Mouse (Mus musculus) hindbrain, embryonic 14.5 days (tissue): ENCODE data around the gene Supt7l. TPM values are rescaled to one million over a fixed set of nuclear protein-coding genes. Genes with fewer than 3 reads are reported as not detected.
A peak's percentile ranks its signal among the peaks of the same experiment; 100 is the strongest.

Experiments
- ATAC-seq: fragments of 200-750 bp; cut with Nextera tagmentation; 2 replicates; pipeline ENCODE4 v1.8.0; 2017; ENCODE audit warnings: moderate number of reproducible peaks, mild to moderate bottlenecking, moderate TSS enrichment, moderate library complexity; ENCODE audit not compliant: low FRiP score
- DNase-seq: peaks from one replicate; pipeline ENCODE4 v3.0.0-alpha.2; 2015; ENCODE audit warnings: low spot score
- H3K27ac ChIP-seq: fragments of 300-500 bp; sonication (generic); 2 replicates; pipeline ENCODE4 v1.5.1; 2014; ENCODE audit warnings: mild to moderate bottlenecking, moderate library complexity
- H3K27me3 ChIP-seq: fragments of 300-500 bp; sonication (generic); 2 replicates; pipeline ENCODE4 v1.6.1; 2014; ENCODE audit warnings: mild to moderate bottlenecking, low read length, mixed read lengths; ENCODE audit not compliant: control insufficient read depth, insufficient read depth
- H3K36me3 ChIP-seq: fragments of 300-500 bp; sonication (generic); replicated peaks from 2 replicates; pipeline ENCODE4 v1.6.1; 2014; ENCODE audit not compliant: control insufficient read depth, insufficient read depth
- H3K4me1 ChIP-seq: fragments of 300-500 bp; sonication (generic); replicated peaks from 2 replicates; pipeline ENCODE4 v1.6.1; 2014; ENCODE audit warnings: antibody characterized with exemption, low read length, mixed read lengths; ENCODE audit not compliant: control insufficient read depth, insufficient read depth
- H3K4me2 ChIP-seq: fragments of 300-500 bp; sonication (generic); replicated peaks from 2 replicates; pipeline ENCODE4 v1.6.1; 2014; ENCODE audit warnings: mild to moderate bottlenecking, moderate library complexity
- H3K4me3 ChIP-seq: fragments of 300-500 bp; sonication (generic); replicated peaks from 2 replicates; pipeline ENCODE4 v1.5.1; 2014; ENCODE audit warnings: mild to moderate bottlenecking, low read length
- H3K9ac ChIP-seq: fragments of 300-500 bp; sonication (generic); 2 replicates; pipeline ENCODE4 v1.6.1; 2014
- H3K9me3 ChIP-seq: fragments of 300-500 bp; sonication (generic); 2 replicates; pipeline ENCODE4 v1.6.1; 2016; ENCODE audit warnings: low read length; ENCODE audit not compliant: control insufficient read depth
- WGBS: fragments of 180-500 bp; shearing (Covaris S2); extraction: QIAGEN DNeasy Blood & Tissue Kit; methylation state at CpG from one replicate; pipeline ENCODE4 v1.1.7; 2014; 5-methylcytosine and 5-hydroxymethylcytosine counted together
- polyA plus RNA-seq: library from polyadenylated mRNA; unstranded; fragments of >200 nt; fragmentation: Nextera tagmentation; extraction: Ambion mirVana; gene quantifications from 2 replicates; pipeline ENCODE4 v1.2.1, GENCODE M21; 2014

The Supt7l gene
- polyA plus RNA-seq, 1 experiment from 2014 or later: 18.3 TPM

- peak; percentile 93 for DNase-seq
- no peaks in the 10 kb centered on the region for H3K9me3 ChIP-seq
- H3K4me2 ChIP-seq: no peak overlapping the region
- H3K9ac ChIP-seq: no peak overlapping the region
- H3K27me3 ChIP-seq: no peaks in the 10 kb centered on the region
- no peak overlapping the region for H3K27ac ChIP-seq
- H3K4me3 ChIP-seq: no peak overlapping the region
- 13% methylated on average over 6 of the region's 6 CpGs for WGBS
- peak; percentile 11; the same call in 1 of the 2 replicates for ATAC-seq
- H3K4me1 ChIP-seq: no peaks in the 10 kb centered on the region
- H3K36me3 ChIP-seq: peaks cover 20% of the 10 kb centered on the region; the same call in 1 of the 2 replicates
Observed at GRCm38 (mm10) chr5:31563496-31563895, 35.9 kb upstream of the Supt7l start.

GRCm38 (mm10) chr5:31562036-31562666 lies 34.5 kb upstream of the Supt7l start:
- 91% methylated on average over 7 of the region's 7 CpGs for WGBS
- no peak overlapping the region for H3K27ac ChIP-seq
- H3K9me3 ChIP-seq: no peaks in the 10 kb centered on the region
- no peak overlapping the region for H3K4me2 ChIP-seq
- H3K4me1 ChIP-seq: no peaks in the 10 kb centered on the region
- ATAC-seq (no peak), DNase-seq (no peak)
- H3K36me3 ChIP-seq: peaks cover 31% of the 10 kb centered on the region
- no peak overlapping the region for H3K9ac ChIP-seq
- H3K27me3 ChIP-seq: no peaks in the 10 kb centered on the region
- H3K4me3 ChIP-seq: no peak overlapping the region

DNA sequence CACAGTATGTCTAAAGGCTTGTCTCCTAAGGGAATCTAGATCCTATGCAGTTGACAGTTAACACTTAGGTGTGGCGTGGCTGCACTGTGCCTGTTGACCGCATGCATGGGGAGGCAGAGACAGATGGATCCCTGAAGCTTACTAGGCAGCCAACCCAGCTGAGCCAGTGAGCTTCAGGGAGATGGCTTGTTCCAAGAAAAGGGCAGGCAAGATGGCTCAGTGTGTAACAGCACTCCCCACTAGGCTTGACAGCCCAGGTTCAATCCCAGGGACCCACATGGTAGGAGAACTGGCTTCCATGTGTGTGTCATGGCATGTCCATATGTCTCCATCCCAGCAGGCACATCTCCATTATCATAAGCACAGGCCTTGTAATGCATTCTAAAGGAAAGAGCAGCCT lies 32.7 kb upstream of the Supt7l start:
- H3K4me2 ChIP-seq: no peak overlapping the region
- no peaks in the 10 kb centered on the region for H3K27me3 ChIP-seq
- ATAC-seq (no peak), DNase-seq (no peak)
- no peaks in the 10 kb centered on the region for H3K4me1 ChIP-seq
- H3K36me3 ChIP-seq: peaks cover 45% of the 10 kb centered on the region
- WGBS: 94% methylated on average over 2 of the region's 2 CpGs
- no peak overlapping the region for H3K27ac ChIP-seq
- no peaks in the 10 kb centered on the region for H3K9me3 ChIP-seq
- no peak overlapping the region for H3K4me3 ChIP-seq
- no peak overlapping the region for H3K9ac ChIP-seq

DNA sequence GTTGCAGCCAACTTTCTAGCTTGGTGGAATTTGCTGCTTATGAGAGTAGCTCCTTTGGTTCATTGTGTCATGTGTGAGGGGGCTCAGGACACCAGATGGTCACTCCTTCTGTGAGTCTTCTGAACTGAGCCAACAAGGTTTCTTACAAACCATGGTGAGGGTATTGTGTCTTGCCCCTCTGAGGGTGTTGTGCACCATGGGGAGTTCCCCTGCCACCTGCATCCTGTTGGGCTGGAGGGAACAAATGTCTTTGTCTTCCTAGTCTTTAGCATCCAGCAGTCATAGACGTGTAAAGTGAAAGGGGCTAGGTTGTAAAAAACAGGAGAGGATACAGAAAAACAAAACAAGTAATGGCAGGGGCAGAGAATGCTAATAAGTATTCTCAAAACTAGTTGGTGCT lies 31.8 kb upstream of the Supt7l start:
- Histone ChIP-seq H3K9me3 (no peaks in the 10 kb centered on the region), H3K4me1 (no peaks in the 10 kb centered on the region), H3K9ac (no peak overlapping the region), H3K4me3 (no peak overlapping the region), H3K4me2 (no peak overlapping the region), H3K27ac (no peak overlapping the region), H3K36me3 (peaks cover 53% of the 10 kb centered on the region), H3K27me3 (no peaks in the 10 kb centered on the region)
- 29% methylated on average over 1 of the region's 1 CpGs for WGBS
- DNase-seq: no peak
- no peak for ATAC-seq

DNA sequence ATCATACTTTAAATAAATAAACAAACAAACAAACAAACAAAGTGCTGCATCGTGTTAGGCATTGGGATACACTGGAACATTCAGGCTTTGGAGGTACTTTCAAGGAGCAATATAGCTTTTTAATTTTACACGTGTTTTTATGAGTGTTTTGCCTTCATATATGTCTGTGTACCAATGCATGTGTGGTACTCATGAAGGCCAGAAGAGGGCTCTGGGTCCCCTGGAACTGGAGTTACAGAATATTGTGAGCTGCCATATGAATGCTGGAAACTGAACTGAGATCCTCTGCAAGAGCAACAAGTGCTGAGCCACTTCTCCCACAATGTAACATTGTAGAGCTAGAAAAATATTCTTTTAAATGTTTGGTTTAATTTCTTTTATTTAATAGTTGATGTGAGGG lies 7.6 kb upstream of the Supt7l start:
- 89% methylated on average over 2 of the region's 2 CpGs for WGBS
- H3K27ac ChIP-seq: no peak overlapping the region
- no peak for ATAC-seq
- no peaks in the 10 kb centered on the region for H3K27me3 ChIP-seq
- H3K9me3 ChIP-seq: no peaks in the 10 kb centered on the region
- no peak overlapping the region for H3K4me2 ChIP-seq
- DNase-seq: no peak
- peaks cover 93% of the 10 kb centered on the region for H3K36me3 ChIP-seq
- no peak overlapping the region for H3K4me3 ChIP-seq
- H3K4me1 ChIP-seq: no peaks in the 10 kb centered on the region
- no peak overlapping the region for H3K9ac ChIP-seq

- ATAC-seq (no peak), DNase-seq (no peak)
- H3K4me1 ChIP-seq: peaks cover 27% of the 10 kb centered on the region
- no peaks in the 10 kb centered on the region for H3K27me3 ChIP-seq
- 64% methylated on average over 2 of the region's 2 CpGs for WGBS
- H3K27ac ChIP-seq: no peak overlapping the region
- H3K4me3 ChIP-seq: no peak overlapping the region
- no peak overlapping the region for H3K9ac ChIP-seq
- H3K9me3 ChIP-seq: no peaks in the 10 kb centered on the region
- peaks cover 41% of the 10 kb centered on the region for H3K36me3 ChIP-seq
- H3K4me2 ChIP-seq: peak overlapping the region; percentile 95; the same call in 1 of the 2 replicates
Observed at GRCm38 (mm10) chr5:31528560-31528959, 953 bp upstream of the Supt7l start.

DNA sequence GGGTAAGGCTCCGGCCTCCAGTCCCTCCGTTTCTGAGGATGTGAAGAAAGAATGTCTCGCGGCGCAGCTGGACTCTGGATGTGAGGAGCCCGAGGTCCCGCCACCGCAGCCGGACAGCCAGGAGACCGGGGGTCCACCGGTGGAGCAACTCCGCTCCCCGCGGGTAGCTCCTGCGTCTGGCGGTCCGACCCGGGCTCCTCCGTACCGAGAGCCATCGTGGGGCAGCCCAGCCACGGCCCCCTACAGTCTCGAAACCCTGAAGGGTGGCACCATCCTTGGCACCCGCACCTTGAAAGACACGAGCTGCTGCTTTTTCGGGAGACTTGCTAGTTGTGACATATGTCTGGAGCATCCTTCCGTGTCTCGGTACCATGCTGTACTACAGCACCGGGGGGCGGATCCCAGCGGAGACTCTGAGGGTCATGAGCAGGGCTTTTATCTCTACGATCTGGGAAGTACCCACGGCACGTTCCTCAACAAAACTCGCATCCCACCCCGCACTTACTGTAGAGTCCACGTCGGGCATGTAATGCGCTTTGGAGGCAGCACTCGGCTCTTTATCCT lies 408 bp downstream of the Supt7l start:
- WGBS: 5% methylated on average over 40 of the region's 40 CpGs

GRCm38 (mm10) chr5:31526354-31527116 lies 1.1 kb downstream of the Supt7l start, which contains the start of gene Slc4a1ap:
TSS of gene Slc4a1ap (plus strand) at chr5:31526995.
- Histone ChIP-seq H3K4me2 (peak within 1 kb of the TSS; percentile 95), H3K4me3 (peak within 1 kb of the TSS; percentile 74), H3K9ac (peak within 1 kb of the TSS; percentile 75), H3K4me1 (peaks cover 27% of the 10 kb centered on the region), H3K27me3 (no peaks in the 10 kb centered on the region), H3K36me3 (peaks cover 40% of the 10 kb centered on the region), H3K9me3 (no peaks in the 10 kb centered on the region), H3K27ac (peak within 1 kb of the TSS; percentile 60; the same call in 1 of the 2 replicates)
- under 1% methylated on average over 28 of the region's 28 CpGs for WGBS
- DNase-seq (peak; percentile 79), ATAC-seq (peak; percentile 92)

More for the DNA sequence above, 408 bp downstream of the Supt7l start:
- Histone ChIP-seq H3K9ac (peak overlapping the region; percentile 75), H3K27me3 (no peaks in the 10 kb centered on the region), H3K9me3 (no peaks in the 10 kb centered on the region), H3K4me2 (peak overlapping the region; percentile 95), H3K4me1 (peaks cover 27% of the 10 kb centered on the region), H3K27ac (no peak overlapping the region), H3K36me3 (peaks cover 40% of the 10 kb centered on the region), H3K4me3 (peak overlapping the region; percentile 74)
- ATAC-seq (peak; percentile 8; the same call in 1 of the 2 replicates), DNase-seq (no peak)

- WGBS: 94% methylated on average over 6 of the region's 6 CpGs
- peaks cover 77% of the 10 kb centered on the region for H3K36me3 ChIP-seq
Observed at GRCm38 (mm10) chr5:31520556-31520955, 7.1 kb downstream of the Supt7l start.

More at GRCm38 (mm10) chr5:31520556-31520955, 7.1 kb downstream of the Supt7l start:
- no peaks in the 10 kb centered on the region for H3K9me3 ChIP-seq
- no peak overlapping the region for H3K4me2 ChIP-seq
- DNase-seq (no peak), ATAC-seq (no peak)
- no peak overlapping the region for H3K9ac ChIP-seq
- no peak overlapping the region for H3K27ac ChIP-seq
- H3K4me1 ChIP-seq: peaks cover 2% of the 10 kb centered on the region; the same call in 1 of the 2 replicates
- H3K4me3 ChIP-seq: no peak overlapping the region
- no peaks in the 10 kb centered on the region for H3K27me3 ChIP-seq
